Mouse (Mus musculus): ENCODE data around the gene Fbll1. TPM values are rescaled to one million over a fixed set of nuclear protein-coding genes. Genes with fewer than 3 reads are reported as not detected.

Gene Fbll1
- polyA plus RNA-seq, 1 experiment = not detected

DNA sequence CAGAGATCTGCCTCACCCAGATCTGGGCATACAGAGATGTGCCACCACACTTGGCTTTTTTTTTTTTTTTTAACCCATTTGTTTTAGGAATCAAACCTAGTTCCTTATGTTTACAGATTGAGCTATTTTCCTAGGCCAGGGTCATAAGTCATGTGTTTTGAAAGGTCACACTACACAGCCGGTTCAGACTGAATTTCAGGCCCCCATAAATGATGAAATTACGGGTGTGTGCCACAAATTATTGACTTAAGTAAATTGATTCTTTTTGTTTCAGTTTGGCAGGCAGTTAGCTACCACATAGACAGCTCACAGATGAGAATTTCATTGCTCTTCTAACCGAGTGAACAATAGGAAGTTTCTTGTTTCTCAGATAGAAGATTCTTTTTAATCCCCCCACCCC, 14.7 kb downstream of the Fbll1 start:
- H3K4me3 ChIP-seq (ENCODE audit: extremely low read depth, insufficient read depth, insufficient read length) = no peak overlapping the region
- DNase-seq (ENCODE audit: low read depth in 1 of 2, low spot score in 2 of 2) = no peak
- H3K27me3 ChIP-seq (ENCODE audit: control insufficient read depth, insufficient read depth, low read length) = no peaks in the 10 kb centered on the region
- H3K27ac ChIP-seq (ENCODE audit: insufficient read depth, low read length) = no peak overlapping the region
- peaks cover 26% of the 10 kb centered on the region for H3K36me3 ChIP-seq (ENCODE audit: control insufficient read depth, insufficient read depth, low read length)
- WGBS = 95% methylated on average over 3 of the region's 3 CpGs
- H3K4me1 ChIP-seq (ENCODE audit: control insufficient read depth, insufficient read depth, insufficient read length) = no peaks in the 10 kb centered on the region
- TF ChIP-seq CTCF (IDR thresholded peaks at IDR 0.05; ENCODE audit: extremely low read depth, insufficient read depth, insufficient read length, insufficient replicate concordance) = no peak
- TF ChIP-seq POLR2A (IDR thresholded peaks at IDR 0.05; ENCODE audit: low read depth, low read length) = no peak

DNA sequence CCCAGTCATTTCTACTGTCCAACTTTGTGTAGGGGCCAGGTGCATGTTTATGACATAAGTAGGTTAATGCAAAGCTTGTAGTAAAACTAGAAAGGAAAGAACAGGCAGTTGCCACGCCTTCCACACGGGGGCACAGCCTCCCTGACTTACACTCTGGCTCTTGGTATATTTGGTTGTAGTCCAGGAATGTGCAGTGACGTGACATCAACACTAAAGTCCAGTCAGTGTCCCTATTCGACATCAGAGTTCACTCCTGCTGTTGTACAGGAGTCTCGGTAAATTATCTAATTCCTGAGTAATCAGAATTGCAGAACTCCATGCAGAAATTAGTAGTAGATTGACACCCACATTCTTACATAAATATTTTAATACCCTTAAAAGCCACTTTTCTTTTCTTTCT, 15.6 kb downstream of the Fbll1 start:
- Histone ChIP-seq H3K27ac (ENCODE audit: insufficient read depth, low read length) (no peak overlapping the region), H3K27me3 (ENCODE audit: control insufficient read depth, insufficient read depth, low read length) (no peaks in the 10 kb centered on the region), H3K36me3 (ENCODE audit: control insufficient read depth, insufficient read depth, low read length) (peaks cover 33% of the 10 kb centered on the region), H3K4me1 (ENCODE audit: control insufficient read depth, insufficient read depth, insufficient read length) (no peaks in the 10 kb centered on the region), H3K4me3 (ENCODE audit: extremely low read depth, insufficient read depth, insufficient read length) (no peak overlapping the region)
- DNase-seq (ENCODE audit: low read depth in 1 of 2, low spot score in 2 of 2) = no peak
- 91% methylated on average over 5 of the region's 5 CpGs for WGBS
- no peak for TF ChIP-seq CTCF (IDR thresholded peaks at IDR 0.05; ENCODE audit: extremely low read depth, insufficient read depth, insufficient read length, insufficient replicate concordance)

- Histone ChIP-seq H3K4me3 (ENCODE audit: extremely low read depth, insufficient read depth, insufficient read length) (no peak overlapping the region), H3K36me3 (ENCODE audit: control insufficient read depth, insufficient read depth, low read length) (peaks cover 37% of the 10 kb centered on the region), H3K27me3 (ENCODE audit: control insufficient read depth, insufficient read depth, low read length) (no peaks in the 10 kb centered on the region), H3K4me1 (ENCODE audit: control insufficient read depth, insufficient read depth, insufficient read length) (no peaks in the 10 kb centered on the region), H3K27ac (ENCODE audit: insufficient read depth, low read length) (no peak overlapping the region)
- WGBS = 92% methylated on average over 3 of the region's 3 CpGs
- TF ChIP-seq CTCF (IDR thresholded peaks at IDR 0.05; ENCODE audit: extremely low read depth, insufficient read depth, insufficient read length, insufficient replicate concordance) = no peak
- TF ChIP-seq POLR2A (IDR thresholded peaks at IDR 0.05; ENCODE audit: low read depth, low read length) = no peak
- DNase-seq (ENCODE audit: low read depth in 1 of 2, low spot score in 2 of 2) = no peak
Observed at GRCm38 (mm10) chr11:35782444-35782843, 16.2 kb downstream of the Fbll1 start.

DNA sequence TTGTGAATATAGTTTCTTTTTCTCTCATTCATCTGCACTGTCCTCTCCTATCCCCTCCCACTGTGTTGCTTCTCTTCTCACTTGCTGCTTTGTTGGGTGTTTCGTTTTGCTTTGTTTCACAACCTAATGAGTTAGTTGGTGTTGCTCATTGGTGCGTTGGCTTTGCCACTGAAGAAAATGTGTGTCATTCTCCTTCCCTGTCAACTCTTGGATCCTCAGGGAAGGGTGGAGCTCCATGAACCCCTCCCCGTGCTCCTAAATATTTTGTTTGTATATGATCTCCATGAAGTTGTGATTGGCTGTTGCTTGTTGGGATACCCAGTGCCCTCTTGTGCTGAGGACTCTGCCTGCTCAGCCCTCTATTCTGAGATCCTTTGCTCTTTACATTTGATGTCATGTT, 18.3 kb downstream of the Fbll1 start:
- WGBS = 85% methylated on average over 3 of the region's 3 CpGs
- Histone ChIP-seq H3K4me1 (ENCODE audit: control insufficient read depth, insufficient read depth, insufficient read length) (no peaks in the 10 kb centered on the region), H3K36me3 (ENCODE audit: control insufficient read depth, insufficient read depth, low read length) (peaks cover 35% of the 10 kb centered on the region), H3K27ac (ENCODE audit: insufficient read depth, low read length) (no peak overlapping the region), H3K4me3 (ENCODE audit: extremely low read depth, insufficient read depth, insufficient read length) (no peak overlapping the region), H3K27me3 (ENCODE audit: control insufficient read depth, insufficient read depth, low read length) (no peaks in the 10 kb centered on the region)
- DNase-seq (ENCODE audit: low read depth in 1 of 2, low spot score in 2 of 2) = no peak
- no peak for TF ChIP-seq POLR2A (IDR thresholded peaks at IDR 0.05; ENCODE audit: low read depth, low read length)
- no peak for TF ChIP-seq CTCF (IDR thresholded peaks at IDR 0.05; ENCODE audit: extremely low read depth, insufficient read depth, insufficient read length, insufficient replicate concordance)

DNA sequence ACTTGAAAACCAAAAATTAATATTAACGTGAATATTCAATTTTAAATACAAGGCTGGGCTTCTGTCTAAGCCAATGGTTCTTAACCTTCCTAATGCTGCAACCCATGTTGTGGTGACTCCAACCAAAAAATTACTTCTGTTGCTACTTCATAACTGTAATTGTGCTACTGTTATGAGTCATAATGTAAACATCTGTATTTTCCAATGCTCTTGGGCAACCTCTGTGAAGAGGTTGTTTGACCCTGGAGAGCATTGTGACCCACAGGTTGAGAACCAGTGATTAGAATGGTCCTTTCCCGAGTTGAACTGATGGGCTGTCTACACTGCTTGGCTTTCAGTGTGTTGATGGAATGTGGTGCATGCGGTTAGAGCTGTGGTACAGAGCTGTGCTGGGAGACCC, 22.2 kb downstream of the Fbll1 start:
- no peaks in the 10 kb centered on the region for H3K27me3 ChIP-seq (ENCODE audit: control insufficient read depth, insufficient read depth, low read length)
- H3K27ac ChIP-seq (ENCODE audit: insufficient read depth, low read length) = no peak overlapping the region
- TF ChIP-seq POLR2A (IDR thresholded peaks at IDR 0.05; ENCODE audit: low read depth, low read length) (no peak), CTCF (IDR thresholded peaks at IDR 0.05; ENCODE audit: extremely low read depth, insufficient read depth, insufficient read length, insufficient replicate concordance) (no peak)
- DNase-seq (ENCODE audit: low read depth in 1 of 2, low spot score in 2 of 2) = no peak
- 88% methylated on average over 3 of the region's 3 CpGs for WGBS
- H3K36me3 ChIP-seq (ENCODE audit: control insufficient read depth, insufficient read depth, low read length) = peaks cover 12% of the 10 kb centered on the region
- no peaks in the 10 kb centered on the region; the same call in 1 of the 2 replicates for H3K4me1 ChIP-seq (ENCODE audit: control insufficient read depth, insufficient read depth, insufficient read length)
- no peak overlapping the region for H3K4me3 ChIP-seq (ENCODE audit: extremely low read depth, insufficient read depth, insufficient read length)

GRCm38 (mm10) chr11:35775606-35776005, 23.1 kb downstream of the Fbll1 start:
- no peak overlapping the region for H3K27ac ChIP-seq (ENCODE audit: insufficient read depth, low read length)
- 98% methylated on average over 3 of the region's 3 CpGs for WGBS
- TF ChIP-seq CTCF (IDR thresholded peaks at IDR 0.05; ENCODE audit: extremely low read depth, insufficient read depth, insufficient read length, insufficient replicate concordance) = no peak
- no peak for TF ChIP-seq POLR2A (IDR thresholded peaks at IDR 0.05; ENCODE audit: low read depth, low read length)
- H3K27me3 ChIP-seq (ENCODE audit: control insufficient read depth, insufficient read depth, low read length) = no peaks in the 10 kb centered on the region
- peaks cover 12% of the 10 kb centered on the region for H3K36me3 ChIP-seq (ENCODE audit: control insufficient read depth, insufficient read depth, low read length)
- peaks cover 7% of the 10 kb centered on the region for H3K4me1 ChIP-seq (ENCODE audit: control insufficient read depth, insufficient read depth, insufficient read length)
- DNase-seq (ENCODE audit: low read depth in 1 of 2, low spot score in 2 of 2) = no peak
- no peak overlapping the region for H3K4me3 ChIP-seq (ENCODE audit: extremely low read depth, insufficient read depth, insufficient read length)

DNA sequence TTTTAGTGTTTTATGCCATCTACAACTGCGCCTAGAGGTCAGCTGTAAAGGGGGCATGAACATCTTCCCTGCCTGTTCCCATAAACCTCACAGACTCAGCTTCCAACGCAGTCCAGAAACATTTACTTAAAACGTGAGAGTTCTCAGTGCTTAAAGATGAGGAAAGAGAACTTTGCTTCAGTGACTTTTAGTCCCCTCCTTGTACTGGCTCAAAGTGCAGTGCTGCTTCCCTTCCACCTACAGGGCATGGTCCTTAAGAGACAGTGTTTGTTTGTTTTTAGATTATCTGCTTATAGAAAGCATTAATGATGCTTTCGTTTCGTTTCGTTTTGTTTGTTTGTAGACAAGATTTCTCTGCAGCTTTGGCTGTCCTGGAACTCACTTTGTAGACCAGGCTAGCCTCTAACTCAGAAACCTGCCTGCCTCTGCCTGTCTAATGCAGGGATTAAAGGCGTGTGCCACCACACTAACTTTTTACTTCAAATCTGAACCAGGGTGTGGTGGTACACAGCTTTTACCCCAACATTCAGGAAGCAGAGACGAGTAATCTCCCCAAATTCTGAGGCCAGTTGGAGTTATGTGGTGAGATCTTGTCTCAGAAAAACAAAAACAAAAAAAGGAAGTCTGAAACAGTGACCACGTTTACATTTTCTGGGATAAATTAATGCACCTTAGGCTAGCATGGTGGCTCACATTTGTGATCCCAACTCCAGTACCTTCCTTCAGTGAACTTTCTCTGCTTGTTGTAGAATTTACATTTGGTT, 27.8 kb downstream of the Fbll1 start:
- DNase-seq (ENCODE audit: low read depth in 1 of 2, low spot score in 2 of 2) = no peak
- Histone ChIP-seq H3K4me3 (ENCODE audit: extremely low read depth, insufficient read depth, insufficient read length) (no peak overlapping the region), H3K36me3 (ENCODE audit: control insufficient read depth, insufficient read depth, low read length) (no peaks in the 10 kb centered on the region), H3K27ac (ENCODE audit: insufficient read depth, low read length) (no peak overlapping the region), H3K4me1 (ENCODE audit: control insufficient read depth, insufficient read depth, insufficient read length) (peaks cover 9% of the 10 kb centered on the region), H3K27me3 (ENCODE audit: control insufficient read depth, insufficient read depth, low read length) (no peaks in the 10 kb centered on the region)
- TF ChIP-seq CTCF (IDR thresholded peaks at IDR 0.05; ENCODE audit: extremely low read depth, insufficient read depth, insufficient read length, insufficient replicate concordance) = no peak
- WGBS = 43% methylated on average over 9 of the region's 9 CpGs
